Mouse (Mus musculus) yolk sac, embryonic 10.5 days (tissue): ENCODE data around the gene Ccp110.

Experiments
- DNase-seq: peaks from one replicate; pipeline ENCODE4 v3.0.0-alpha.2; 2017; ENCODE audit warnings: low spot score

The Ccp110 gene

GRCm38 (mm10) chr7:118728846-118729587, 16.7 kb downstream of the Ccp110 start:
- no peak for DNase-seq

DNA sequence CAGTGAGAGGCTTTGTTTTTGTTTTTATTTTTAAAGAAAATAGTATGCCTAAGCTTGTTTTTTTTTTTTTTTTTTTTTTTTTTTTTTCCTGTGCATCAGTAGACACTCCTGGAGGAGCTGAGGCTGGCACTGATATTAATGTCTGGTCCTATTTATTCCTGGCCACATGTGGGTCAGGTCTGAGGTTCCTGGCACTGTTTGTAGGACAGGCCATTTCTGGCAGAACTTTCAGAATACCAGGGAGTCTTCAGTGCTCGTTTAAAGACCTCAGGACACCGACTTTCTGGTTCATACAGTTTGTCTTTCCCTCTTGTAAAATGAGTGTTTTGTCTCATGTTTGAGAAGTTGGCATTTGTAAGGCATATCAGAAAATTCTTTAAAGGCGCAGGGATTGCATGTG, 19.4 kb downstream of the Ccp110 start:
- DNase-seq, result no peak

GRCm38 (mm10) chr7:118733225-118733624, 20.9 kb downstream of the Ccp110 start:
- DNase-seq, result no peak

DNA sequence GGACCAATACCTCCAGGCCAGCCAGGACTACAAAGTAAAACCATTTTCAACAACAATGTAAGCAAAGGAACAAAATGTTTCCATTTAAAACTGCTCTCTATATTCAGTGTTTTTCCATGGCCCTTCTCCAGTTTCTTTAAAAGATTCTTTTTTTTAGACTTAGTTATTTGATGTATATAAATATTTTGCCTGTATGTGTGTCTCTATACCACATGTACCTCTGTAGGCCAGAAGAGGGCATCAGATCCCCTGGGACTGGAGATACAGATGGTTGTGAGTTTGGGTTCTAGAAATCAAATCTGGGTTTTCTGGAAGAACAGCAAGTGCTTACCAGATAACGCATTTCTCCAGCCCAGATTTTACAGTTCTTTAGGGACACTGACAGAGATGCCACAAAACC, 26.4 kb downstream of the Ccp110 start:
- no peak for DNase-seq

DNA sequence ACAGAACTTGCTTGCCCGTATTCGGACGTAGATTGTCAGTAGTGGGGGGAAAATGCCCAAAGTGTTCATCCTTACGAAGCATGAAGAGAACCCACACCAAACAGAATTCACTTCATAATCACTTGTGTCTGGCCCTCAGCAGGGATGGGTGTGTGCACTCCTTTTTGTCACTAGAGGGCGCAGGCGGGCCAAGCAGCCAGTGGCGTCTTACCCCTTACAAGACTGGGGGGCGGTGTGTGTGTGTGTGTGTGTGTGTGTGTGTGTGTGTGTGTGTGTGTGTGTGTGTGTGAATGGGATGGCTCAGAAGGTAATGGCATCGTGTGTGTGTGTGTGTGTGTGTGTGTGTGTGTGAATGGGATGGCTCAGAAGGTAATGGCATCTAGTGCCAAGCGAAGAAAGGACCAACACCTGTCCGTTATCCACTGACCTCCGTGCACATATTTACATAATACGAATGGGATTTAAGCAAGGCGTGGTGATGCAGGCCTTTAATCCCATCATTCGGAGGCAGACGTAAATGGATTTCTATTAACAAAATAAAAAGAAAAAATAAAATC, 27.7 kb downstream of the Ccp110 start, which contains the start of gene Vps35l:
Gene Vps35l (plus strand): TSS at position 252 of the 557 bp plus-strand sequence.
- peak; percentile 82 for DNase-seq

- peak; percentile 96 for DNase-seq
Observed at GRCm38 (mm10) chr7:118740532-118741338, 28.4 kb downstream of the Ccp110 start.

DNA sequence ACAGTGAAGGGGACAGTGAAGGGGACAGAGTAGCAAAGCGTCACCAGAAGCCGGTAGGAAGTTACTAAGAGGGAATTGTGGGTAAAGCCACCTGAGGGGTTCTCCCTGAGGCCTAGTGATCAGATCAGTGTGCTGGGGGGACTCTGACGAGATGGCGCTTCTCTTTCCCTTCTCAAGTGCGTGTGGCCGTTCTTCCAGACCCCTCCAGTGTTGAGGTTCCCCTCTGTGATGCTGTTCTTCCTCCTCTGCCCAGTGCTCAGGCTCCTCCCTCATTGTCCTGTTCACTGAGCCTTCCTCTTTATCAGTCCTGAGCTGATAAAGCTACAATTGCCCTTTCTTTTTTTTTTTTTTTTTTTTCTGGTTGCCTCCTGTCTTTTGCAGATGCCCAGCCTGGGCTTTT, 29.9 kb downstream of the Ccp110 start:
- DNase-seq, result no peak

DNA sequence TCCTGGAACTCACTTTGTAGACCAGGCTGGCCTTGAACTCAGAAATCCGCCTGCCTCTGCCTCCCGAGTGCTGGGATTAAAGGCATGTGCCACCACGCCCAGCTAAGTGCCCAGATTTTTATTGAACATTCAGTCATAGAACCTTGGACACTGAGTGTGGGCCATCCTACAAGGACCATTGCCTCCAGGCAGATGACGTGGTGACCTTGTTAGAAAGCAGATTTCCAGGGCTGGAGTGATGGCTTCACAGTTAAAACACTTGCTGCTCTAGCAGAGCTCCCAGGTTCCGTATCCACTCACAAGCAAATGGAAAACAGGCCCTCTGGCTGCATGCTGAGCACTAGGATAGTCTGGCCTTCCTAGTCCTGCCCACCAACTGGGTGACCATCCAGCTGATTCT, 32.4 kb downstream of the Ccp110 start:
- DNase-seq, result no peak

DNA sequence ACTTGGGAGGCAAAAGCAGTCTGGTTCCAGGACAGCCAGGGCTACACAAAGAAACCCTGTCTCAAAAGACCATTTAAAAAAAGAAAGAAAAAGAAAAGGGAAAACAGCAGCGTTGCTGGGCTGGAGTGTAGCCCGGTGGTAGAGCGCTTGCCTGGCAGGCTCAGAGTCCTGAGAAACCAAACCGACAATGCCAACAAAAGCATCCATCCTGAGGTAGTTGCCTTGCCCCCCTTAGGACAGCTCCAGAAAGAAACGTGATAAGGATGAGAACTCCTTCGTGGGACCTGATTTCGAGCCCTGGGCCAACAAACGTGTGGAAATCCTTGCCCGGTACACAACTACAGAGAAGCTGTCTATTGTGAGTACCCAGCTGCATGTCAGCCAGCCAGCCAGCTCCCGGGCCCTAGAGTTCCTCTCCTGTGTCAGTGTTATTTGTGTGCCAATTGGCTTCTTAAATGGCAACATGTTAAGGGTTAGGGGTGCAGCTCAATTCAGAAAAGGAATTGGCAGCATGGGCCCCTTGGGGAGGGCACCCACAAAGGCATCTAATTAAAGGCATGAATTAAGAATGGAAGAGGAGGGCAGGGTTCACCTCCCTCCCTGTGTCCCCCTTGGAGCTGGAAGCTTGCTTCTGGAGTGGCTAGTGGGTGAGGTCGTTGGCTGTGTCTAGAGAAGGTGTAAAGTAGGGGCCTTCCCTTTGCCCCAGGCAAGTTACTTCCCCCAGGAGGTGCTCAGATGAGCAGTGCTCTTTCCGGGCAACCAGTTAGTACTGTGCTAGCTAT, 35.7 kb downstream of the Ccp110 start:
- DNase-seq, result no peak

GRCm38 (mm10) chr7:118749706-118750105, 37.4 kb downstream of the Ccp110 start:
- DNase-seq, result no peak

GRCm38 (mm10) chr7:118751625-118752024, 39.3 kb downstream of the Ccp110 start:
- DNase-seq, result no peak

DNA sequence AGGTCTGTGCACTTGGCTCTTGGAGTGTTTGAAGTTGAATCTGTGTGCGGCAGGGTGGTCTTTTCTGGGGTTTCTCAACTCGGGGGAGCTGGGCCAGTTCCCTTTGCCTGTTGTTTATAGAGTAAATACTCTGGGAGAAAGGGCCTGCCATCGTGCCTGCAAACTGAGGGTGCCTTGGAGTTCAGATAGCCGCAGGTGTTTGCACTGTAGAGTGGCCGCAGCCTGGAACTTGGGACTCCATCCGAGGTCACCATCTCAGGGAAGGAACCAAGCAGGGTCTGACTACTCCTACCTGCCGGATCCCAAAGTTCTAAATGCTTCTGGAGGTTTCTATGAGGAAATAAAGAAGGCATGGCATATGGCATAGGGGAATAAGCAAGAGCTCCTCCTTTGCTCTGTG, 43.4 kb downstream of the Ccp110 start:
- DNase-seq, result no peak

DNA sequence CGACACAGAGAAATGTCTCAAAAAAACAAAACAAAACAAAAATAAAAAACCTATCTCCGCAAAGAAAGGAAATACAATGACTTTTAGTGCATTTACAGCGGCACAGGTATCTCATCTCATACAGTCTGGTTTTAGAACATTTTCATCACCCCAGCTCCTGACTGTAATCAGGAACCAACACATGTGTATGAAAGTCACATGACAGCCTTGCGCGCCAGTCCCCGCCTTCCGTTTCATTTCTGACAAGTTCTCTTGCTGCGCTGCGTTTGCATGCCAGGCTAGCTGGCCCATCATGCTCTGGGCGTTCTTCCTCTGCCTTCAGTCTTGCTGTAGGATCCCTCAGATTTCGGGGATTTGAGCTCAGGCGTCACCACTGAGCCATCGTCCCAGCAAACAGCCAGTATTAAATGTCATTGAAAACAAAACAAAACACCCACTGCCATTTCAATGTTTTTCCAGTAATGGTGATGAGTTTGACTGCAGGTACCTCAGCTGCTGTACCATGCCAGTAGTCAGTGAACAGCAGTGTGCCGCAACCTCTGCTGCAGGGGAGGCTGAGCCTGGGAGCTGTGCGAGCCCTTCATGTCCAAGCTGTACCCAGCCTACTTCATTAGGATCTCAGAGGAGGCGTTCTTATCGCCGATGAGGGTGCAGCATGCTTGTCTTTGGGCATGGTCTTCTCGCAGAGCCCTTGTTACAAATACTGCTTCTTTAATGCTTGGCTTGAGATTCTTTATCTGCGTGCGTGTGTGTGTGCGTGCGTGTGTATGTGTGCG, 44.3 kb downstream of the Ccp110 start:
- DNase-seq, result no peak

GRCm38 (mm10) chr7:118758369-118758768, 46.0 kb downstream of the Ccp110 start:
- DNase-seq, result no peak

DNA sequence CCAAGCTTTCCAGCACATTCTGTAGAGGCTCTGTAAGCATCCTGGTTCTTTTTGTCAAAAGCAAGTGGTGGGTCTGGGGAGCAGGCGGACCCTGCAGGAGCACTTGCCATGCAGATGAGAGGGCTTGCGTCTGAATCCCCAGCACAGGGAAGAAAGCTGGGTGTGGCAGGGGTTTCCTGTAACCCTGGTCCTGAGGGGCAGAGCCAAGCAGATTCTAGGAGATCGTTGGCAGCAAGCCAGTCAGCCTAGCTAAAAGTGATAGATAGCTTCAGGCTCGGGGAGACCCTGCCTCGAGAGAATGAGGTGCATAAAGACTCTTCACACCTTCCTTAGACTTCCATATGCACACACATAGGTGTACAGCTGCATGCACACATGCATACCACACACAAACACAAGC, 47.0 kb downstream of the Ccp110 start:
- no peak for DNase-seq

- DNase-seq, result peak; percentile 53
Observed at GRCm38 (mm10) chr7:118763939-118764338, 51.6 kb downstream of the Ccp110 start.

- DNase-seq, result peak; percentile 47
Observed at GRCm38 (mm10) chr7:118764725-118765124, 52.4 kb downstream of the Ccp110 start.

- peak; percentile 60 for DNase-seq
Observed at GRCm38 (mm10) chr7:118765604-118766003, 53.3 kb downstream of the Ccp110 start.

DNA sequence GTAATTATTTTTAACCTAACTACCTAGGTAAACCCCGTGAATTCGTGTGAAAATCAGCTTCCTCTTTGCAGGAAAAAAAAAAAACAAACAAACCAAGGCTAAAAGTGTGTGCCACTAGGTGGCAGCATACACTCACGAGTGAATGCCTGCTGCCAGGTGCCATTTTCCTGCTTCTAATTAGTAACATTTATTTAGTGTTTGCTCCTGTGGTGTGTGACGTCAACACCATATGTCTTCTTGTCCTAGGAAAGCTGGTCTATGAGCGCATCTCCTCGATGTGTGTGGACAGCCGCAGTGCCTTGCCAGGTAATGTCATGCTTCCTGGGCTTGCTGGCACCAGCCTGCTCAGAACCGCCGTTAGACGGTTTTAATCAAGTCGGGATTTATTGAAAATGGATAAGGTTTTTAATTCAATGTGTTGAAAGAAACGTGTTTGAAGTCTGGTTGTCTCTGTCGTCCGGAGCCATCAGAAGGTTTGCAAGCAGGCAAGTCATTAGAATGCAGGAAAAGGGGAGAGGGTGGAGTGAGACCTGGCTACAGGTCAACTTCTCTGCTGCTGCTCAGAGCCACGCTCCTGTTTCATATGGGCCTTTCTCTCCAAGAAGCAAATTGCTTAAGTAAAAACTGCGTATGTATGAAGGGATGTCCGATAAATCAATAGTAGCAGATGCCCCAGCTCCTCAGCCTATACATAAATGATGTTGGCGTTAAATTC, 53.9 kb downstream of the Ccp110 start:
- peak; percentile 36 for DNase-seq

DNA sequence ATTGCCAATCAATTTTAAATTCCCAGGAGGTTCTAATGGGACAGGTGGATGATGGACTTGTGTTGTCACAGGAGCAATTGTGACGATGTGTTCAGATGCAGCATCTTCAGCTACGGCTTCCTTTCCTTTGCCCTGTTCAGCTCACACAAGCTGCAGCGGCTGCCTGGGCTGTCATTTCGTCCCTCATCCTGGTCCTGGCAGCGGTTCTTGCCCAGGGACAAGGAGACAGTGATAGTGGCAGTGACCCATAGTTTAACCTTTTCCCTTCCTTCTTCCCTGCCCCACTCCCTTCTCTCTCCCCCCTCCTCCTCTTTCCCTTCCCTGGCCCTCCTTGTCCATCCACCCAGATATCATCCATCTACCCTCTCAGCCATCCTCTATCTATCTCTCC, 54.5 kb downstream of the Ccp110 start:
- no peak for DNase-seq

DNA sequence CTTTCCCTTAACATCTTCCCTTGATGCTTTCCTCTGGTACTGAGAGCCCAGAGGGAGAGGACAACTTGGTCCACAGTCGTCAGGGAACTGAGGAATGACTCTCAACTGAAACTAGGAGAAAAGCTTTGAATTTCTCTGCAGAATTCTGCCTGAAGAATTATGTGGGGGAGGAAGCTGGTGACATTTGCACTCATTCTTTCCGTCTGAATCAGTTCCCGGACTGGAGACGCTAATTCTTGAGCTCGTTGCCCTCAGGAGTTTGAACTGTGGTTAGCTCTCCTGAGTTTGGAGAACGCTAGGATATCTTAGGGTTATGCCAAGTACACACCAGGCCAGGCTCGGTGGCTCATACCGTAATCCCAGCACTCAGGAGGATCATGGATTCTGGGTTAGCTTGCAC, 56.9 kb downstream of the Ccp110 start:
- no peak for DNase-seq
